Mouse (Mus musculus) lung, adult 18-20 months (tissue): ENCODE results near the gene Pla2g2c.

Experiments used
- DNase-seq, 2 experiments: peaks; one replicate each; pipeline ENCODE4 v3.0.0; 2022; ENCODE audit warnings: mixed read lengths in 2 of 2

The Pla2g2c gene

GRCm38 (mm10) chr4:138753608-138754007, 29.0 kb downstream of the Pla2g2c start:
- no peak for DNase-seq

- no peak for DNase-seq
Observed at GRCm38 (mm10) chr4:138754432-138754831, 29.8 kb downstream of the Pla2g2c start.

GRCm38 (mm10) chr4:138755439-138755838, 30.8 kb downstream of the Pla2g2c start:
- DNase-seq, result no peak

GRCm38 (mm10) chr4:138755983-138756382, 31.4 kb downstream of the Pla2g2c start:
- no peak for DNase-seq

GRCm38 (mm10) chr4:138757416-138757815, 32.8 kb downstream of the Pla2g2c start, which contains the start of gene Pla2g2f:
Gene Pla2g2f (minus strand): TSS chr4:138757626.
- no peak for DNase-seq

GRCm38 (mm10) chr4:138762266-138762665, 37.7 kb downstream of the Pla2g2c start:
- no peak for DNase-seq

- no peak for DNase-seq
Observed at GRCm38 (mm10) chr4:138771970-138772369, 47.4 kb downstream of the Pla2g2c start.

- DNase-seq, result no peak
Observed at GRCm38 (mm10) chr4:138772386-138772785, 47.8 kb downstream of the Pla2g2c start.

GRCm38 (mm10) chr4:138775435-138775834, 50.8 kb downstream of the Pla2g2c start, which contains the start of gene Pla2g2d:
Gene Pla2g2d (plus strand): TSS chr4:138775735.
- no peak for DNase-seq

- no peak for DNase-seq
Observed at GRCm38 (mm10) chr4:138777417-138778407, 53.1 kb downstream of the Pla2g2c start.

GRCm38 (mm10) chr4:138780300-138780699, 55.7 kb downstream of the Pla2g2c start:
- DNase-seq, result no peak

GRCm38 (mm10) chr4:138782098-138782497, 57.5 kb downstream of the Pla2g2c start:
- DNase-seq, result no peak

GRCm38 (mm10) chr4:138785721-138786120, 61.1 kb downstream of the Pla2g2c start:
- no peak for DNase-seq

GRCm38 (mm10) chr4:138786141-138786540, 61.5 kb downstream of the Pla2g2c start:
- no peak for DNase-seq

- DNase-seq, result no peak
Observed at GRCm38 (mm10) chr4:138788381-138788780, 63.8 kb downstream of the Pla2g2c start.

GRCm38 (mm10) chr4:138791452-138791851, 66.9 kb downstream of the Pla2g2c start:
- no peak for DNase-seq

GRCm38 (mm10) chr4:138792599-138792998, 68.0 kb downstream of the Pla2g2c start:
- peak in 1 of 2 experiments; percentile 43 for DNase-seq

- DNase-seq, result peak in 1 of 2 experiments; percentile 29
Observed at GRCm38 (mm10) chr4:138793276-138793675, 68.7 kb downstream of the Pla2g2c start.

GRCm38 (mm10) chr4:138794344-138794743, 69.8 kb downstream of the Pla2g2c start:
- no peak for DNase-seq
